ENCODE assay signal across 8 mouse cellular contexts in genomic region chr19:23961516-23961915, GRCm38 (mm10).
A peak's percentile ranks its signal among the peaks of the same experiment; 100 is the strongest.
DNase-seq lines count a peak whose midpoint lies in the region; TF ChIP-seq lines count a peak whose summit lies in the region.

No protein-coding gene starts in this region.

- peak; percentile 99 for TF ChIP-seq CTCF in bone marrow macrophage, adult 2 months (IDR thresholded peaks at IDR 0.05; ENCODE audit: low read depth, low read length)

- no peaks in the 10 kb centered on the region for H3K9me3 ChIP-seq in ES-E14 (ENCODE audit: control insufficient read depth, insufficient read depth, low read depth, low read length)
- H3K9me3 ChIP-seq in forebrain, embryonic 10.5 days = no peaks in the 10 kb centered on the region

- no peak overlapping the region for H3K4me3 ChIP-seq in ES-E14 (ENCODE audit: insufficient read depth in 1 of 2, low read depth in 1 of 2, low read length in 2 of 2, poor library complexity in 1 of 2, severe bottlenecking in 1 of 2)
- no peak overlapping the region for H3K4me3 ChIP-seq in bone marrow macrophage, adult 2 months (ENCODE audit: insufficient read depth, low read length)
- H3K4me3 ChIP-seq in forebrain, embryonic 10.5 days = no peak overlapping the region

- DNase-seq in ES-E14 (ENCODE audit: low read depth, low spot score) = peak; percentile 66
- peak; percentile 81 for DNase-seq in forebrain, embryonic 10.5 days (ENCODE audit: extremely low spot score, low spot score)
- peak; percentile 87 for DNase-seq in heart, postnatal 4 days
- peak; percentile 36 for DNase-seq in layer of hippocampus, adult 9-11 months
- DNase-seq in lung, postnatal 4 days = peak; percentile 76 to 80
- DNase-seq in right cerebral cortex, postnatal 25 days = peak; percentile 61
- no peak for DNase-seq in T-cell, adult 2 months (ENCODE audit: low spot score)

- in situ Hi-C loops in ES-E14 (cut with MboI; ENCODE audit: low sequenced_read_pairs in 2 of 2, unreplicated experiment in 2 of 2) = loop anchor here (25.0 kb wide), 1 partner anchor 374 kb away; no protein-coding TSS in a partner anchor

- H3K4me1 ChIP-seq in ES-E14 (ENCODE audit: control insufficient read depth in 2 of 2, insufficient read depth in 2 of 2, low read length in 2 of 2, poor library complexity in 1 of 2) = peaks cover 2 to 11% of the 10 kb centered on the region in 2 experiments; a peak in 1 of 4 replicates
- H3K4me1 ChIP-seq in bone marrow macrophage, adult 2 months (ENCODE audit: control insufficient read depth, insufficient read depth, low read length) = peaks cover 2% of the 10 kb centered on the region
- peaks cover 38% of the 10 kb centered on the region for H3K4me1 ChIP-seq in forebrain, embryonic 10.5 days

- TF ChIP-seq POLR2A in bone marrow macrophage, adult 2 months (IDR thresholded peaks at IDR 0.05; ENCODE audit: borderline replicate concordance, low read depth, low read length) = no peak

- H3K27me3 ChIP-seq in forebrain, embryonic 10.5 days (ENCODE audit: poor library complexity, severe bottlenecking) = peaks cover 9% of the 10 kb centered on the region

- no peaks in the 10 kb centered on the region for H3K36me3 ChIP-seq in ES-E14 (ENCODE audit: control insufficient read depth, insufficient read depth, low read length, poor library complexity, severe bottlenecking)
- H3K36me3 ChIP-seq in forebrain, embryonic 10.5 days (replicated peaks) = no peaks in the 10 kb centered on the region

- H3K27ac ChIP-seq in ES-E14 (ENCODE audit: insufficient read depth, low read depth, low read length, poor library complexity, severe bottlenecking) = no peak overlapping the region
- no peak overlapping the region for H3K27ac ChIP-seq in bone marrow macrophage, adult 2 months (ENCODE audit: insufficient read depth, low read depth, low read length)
- H3K27ac ChIP-seq in forebrain, embryonic 10.5 days = 0 out of 2 replicates have a peak overlapping the region, but pooled peaks have one; percentile 2

- no peak overlapping the region for H3K9ac ChIP-seq in ES-E14 (ENCODE audit: insufficient read depth, low read depth, low read length, poor library complexity, severe bottlenecking)

- 4% methylated on average over 8 of the region's 8 CpGs for WGBS in forebrain, embryonic 10.5 days

TF ChIP-seq in ES-E14, 5 proteins besides CTCF, POLR2A, EP300 and RAD21:
- TF ChIP-seq MAFK (IDR thresholded peaks at IDR 0.05; ENCODE audit: insufficient read depth, low read depth, low read length) (no peak), ZNF384 (IDR thresholded peaks at IDR 0.05; ENCODE audit: low read depth, low read length) (0 out of 2 replicates have a peak, but pooled peaks have one; percentile 17), ZC3H11A (IDR thresholded peaks at IDR 0.05; ENCODE audit: borderline replicate concordance, low read depth, low read length) (peak; percentile 97)
